Mouse (Mus musculus) common myeloid progenitor, adult 5-6 weeks (primary cell): ENCODE results near the gene Hoxd12. TPM values are rescaled to one million over a fixed set of nuclear protein-coding genes. Genes with fewer than 3 reads are reported as not detected.

Experiments
- ATAC-seq: replicated peaks from 2 replicates; pipeline ENCODE4 v1.8.0; 2016; ENCODE audit warnings: low read depth, mild to moderate bottlenecking, moderate TSS enrichment, inconsistent platforms; ENCODE audit not compliant: poor library complexity, severe bottlenecking
- total RNA-seq: library from RNA; stranded (forward); fragments of 200-1000, 187-1606 nt; gene quantifications from 2 replicates; pipeline ENCODE4 v1.2.3, GENCODE M21; 2017

Gene Hoxd12
- total RNA-seq, result not detected in 2 replicates

DNA sequence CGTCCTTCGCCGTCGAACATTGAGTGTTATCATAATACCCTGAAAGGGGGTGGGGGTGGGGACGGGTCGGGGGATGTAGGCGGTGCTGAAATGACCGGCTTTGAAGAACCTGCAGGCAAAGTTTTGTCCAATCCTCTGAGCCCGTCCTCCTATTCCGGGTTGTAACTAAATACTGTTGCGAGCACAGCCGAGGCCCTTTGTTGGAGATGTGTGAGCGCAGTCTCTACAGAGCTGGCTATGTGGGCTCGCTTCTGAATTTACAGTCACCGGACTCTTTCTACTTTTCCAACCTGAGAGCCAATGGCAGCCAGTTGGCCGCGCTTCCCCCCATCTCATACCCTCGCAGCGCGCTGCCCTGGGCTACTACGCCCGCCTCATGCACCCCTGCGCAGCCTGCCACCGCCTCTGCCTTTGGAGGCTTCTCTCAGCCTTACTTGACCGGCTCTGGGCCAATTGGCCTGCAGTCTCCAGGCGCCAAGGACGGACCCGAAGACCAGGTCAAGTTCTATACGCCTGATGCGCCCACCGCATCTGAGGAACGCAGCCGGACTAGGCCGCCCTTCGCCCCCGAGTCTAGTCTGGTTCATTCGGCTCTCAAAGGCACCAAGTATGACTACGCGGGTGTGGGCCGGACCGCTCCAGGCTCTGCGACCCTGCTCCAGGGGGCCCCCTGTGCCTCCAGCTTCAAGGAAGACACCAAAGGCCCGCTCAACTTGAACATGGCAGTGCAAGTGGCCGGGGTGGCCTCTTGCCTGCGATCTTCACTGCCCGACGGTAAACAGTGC is at the start of gene Hoxd12:
TSS of gene Hoxd12 (plus strand) at position 133 of the 785 bp plus-strand sequence.
- no peak for ATAC-seq

DNA sequence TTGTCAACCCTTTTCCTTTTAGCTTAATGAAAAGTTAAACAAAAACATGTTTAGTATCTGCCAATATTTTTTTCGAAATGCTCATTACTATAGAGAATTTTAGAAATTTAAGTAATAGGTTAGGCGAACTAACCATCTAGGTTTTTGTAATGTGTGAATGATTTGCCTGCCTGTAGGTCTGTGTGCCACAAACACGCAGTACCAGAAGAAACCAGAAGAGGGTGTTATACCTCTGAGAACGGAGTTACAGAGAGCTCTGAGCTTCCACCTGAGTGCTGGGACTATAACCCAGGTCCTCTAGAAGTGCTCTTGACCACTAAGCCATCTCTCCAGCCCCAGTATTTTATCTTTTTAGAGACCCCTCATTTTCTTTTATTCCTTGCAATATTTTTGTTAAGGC is 39.4 kb upstream of the Hoxd12 start:
- no peak for ATAC-seq

DNA sequence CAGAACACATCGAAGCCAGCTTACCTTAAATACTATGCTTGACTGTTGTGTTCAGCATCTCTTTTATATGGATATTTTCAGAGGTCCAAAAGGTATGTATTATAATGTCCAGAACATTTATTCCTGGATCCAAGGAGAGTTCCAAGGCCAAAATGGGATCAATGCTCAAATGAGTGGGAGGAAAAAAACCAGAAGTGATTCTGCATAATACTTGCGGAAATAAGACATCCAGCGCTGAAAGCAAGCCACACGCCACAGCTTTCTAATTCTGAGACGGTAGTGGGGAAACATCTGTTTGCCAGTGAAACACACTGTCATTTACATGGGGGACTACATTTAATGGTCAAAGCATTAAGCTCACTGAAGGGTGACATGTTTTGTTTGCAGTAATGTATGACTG is 32.4 kb upstream of the Hoxd12 start:
- 0 out of 2 replicates have a peak, but pooled peaks have one; percentile 29 for ATAC-seq

DNA sequence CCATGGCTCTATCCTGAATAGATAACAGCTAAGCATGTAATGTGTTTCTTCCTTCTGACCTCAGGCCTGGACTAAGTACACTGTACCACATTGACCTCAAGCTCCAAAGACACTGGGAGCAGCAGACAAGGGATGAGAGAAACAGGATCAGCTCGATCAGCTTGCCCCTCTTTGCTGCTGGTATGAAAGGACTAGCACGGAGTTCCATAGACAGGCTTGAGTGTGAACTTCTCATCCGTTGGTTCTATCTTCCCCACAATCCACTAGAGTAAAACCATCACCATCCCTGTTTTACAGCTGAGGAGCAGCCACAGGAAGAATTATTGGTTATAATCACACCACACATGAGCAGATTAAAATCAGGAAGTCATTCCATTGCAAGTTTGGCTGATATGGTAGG is 29.2 kb upstream of the Hoxd12 start:
- no peak for ATAC-seq

DNA sequence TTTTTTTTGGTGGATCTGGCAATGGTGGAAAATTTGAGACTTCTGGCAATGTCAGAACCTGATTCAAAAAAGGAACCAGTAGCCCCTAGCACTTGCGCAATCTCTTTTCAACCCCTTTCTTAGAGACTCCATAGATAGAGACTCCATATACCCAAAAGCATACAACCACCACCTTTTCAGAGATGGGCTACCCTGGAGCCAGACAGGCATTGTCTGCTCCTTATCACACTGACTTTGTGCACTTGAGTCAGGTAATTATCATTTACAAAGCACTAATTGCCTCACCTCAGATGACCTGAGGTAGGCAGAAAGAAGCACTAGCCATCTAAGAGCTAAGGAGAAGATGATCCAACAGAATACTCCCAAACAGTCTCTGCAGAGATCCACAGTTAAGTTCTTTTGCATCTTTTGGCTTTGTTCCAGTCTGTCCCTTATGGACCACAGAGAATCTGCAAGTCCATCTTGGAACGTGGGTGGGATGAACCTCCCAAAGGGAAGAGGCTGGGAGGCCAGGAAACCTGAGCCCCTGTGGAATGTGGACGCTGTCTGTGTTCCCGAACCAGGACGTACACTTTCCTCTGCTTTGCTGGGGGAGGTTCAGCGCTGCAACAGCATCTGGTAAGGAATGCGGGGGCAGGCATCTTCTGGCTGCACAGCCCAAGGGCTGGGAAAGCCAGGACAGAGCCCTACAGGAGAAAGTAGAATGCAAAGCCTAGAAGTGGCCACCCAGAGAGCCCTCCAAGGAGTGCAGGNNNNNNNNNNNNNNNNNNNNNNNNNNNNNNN is 27.5 kb upstream of the Hoxd12 start:
- ATAC-seq, result no peak

DNA sequence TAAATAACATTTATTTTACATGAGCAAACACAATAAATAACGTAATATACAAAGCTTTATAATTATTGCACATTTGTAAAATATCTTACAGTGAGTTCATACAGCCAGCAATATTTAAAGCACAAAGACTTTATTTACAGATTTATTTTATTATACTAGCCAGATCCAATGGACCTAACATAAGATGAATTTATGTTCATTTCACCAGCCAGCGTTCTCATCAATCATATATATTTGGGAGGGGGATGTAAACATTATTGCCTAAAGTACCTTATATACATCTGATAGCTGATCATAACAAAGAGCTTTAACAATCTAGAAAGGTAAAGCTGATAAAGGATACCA is 21.8 kb upstream of the Hoxd12 start:
- ATAC-seq, result no peak

DNA sequence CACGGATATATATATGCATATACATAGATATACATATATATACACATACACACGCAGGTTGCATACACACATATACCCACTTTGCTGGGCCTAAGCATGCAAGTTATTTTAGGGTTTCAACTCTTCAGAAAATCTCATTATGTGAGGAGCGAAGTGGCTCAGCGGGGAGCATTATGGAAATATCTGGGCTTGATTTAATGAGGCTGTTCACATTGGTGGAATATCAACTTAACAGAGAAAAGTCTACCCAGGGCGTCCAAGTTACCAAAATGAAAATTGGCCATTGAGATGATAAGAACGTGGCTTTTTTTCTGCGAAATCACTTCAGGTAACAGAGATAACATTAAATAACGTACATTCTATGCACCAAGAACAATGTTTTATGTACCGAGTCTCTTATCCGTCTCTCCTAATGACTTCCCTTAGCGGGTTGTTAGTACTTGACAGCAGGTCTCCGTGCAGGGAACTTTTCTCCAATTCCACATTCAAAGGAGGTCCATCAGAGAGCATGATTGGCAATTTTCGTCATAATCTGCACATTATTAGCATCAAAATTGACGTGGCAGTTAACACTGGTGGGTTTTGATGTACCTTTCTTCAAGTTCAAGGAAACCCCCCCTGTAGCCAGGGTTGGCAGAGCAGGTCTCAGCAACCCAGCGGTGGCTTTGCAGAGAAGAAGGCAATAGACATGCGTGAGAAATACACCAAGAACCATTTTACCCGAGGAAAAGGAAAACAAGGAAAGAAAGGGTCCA is 20.9 kb upstream of the Hoxd12 start:
- ATAC-seq, result no peak

DNA sequence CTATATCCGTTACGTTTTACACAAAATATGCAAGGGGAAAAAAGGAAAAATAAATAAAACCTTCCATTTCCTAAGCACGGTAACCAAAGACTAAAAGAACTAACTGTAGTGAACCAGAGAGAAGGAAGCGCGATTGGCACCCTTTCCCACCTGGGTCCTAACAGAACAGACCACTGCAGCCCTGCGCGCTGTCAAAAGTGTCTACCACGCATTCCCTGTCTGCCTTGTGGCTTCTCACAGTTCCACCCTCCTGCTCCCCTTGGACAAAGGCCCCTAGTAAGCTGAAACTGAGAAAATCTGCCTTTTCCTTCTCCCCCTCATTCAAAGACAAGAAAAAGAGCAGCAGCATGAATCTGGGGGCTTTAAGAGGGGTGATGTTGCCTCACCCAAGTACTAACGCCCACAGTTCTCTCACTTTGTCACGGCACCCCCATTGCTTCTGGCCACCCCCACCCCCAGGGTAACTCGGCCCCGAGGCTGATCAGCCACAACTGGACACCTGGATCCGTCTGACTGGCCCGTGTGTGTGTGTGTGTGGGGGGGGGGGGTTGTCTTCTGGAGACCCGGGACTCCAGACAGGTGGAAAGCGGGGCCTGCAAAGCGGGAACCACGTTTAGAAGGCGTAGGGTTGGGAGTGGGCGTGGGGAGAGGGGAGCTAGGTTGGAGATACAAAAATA is 19.9 kb upstream of the Hoxd12 start:
- ATAC-seq, result no peak

DNA sequence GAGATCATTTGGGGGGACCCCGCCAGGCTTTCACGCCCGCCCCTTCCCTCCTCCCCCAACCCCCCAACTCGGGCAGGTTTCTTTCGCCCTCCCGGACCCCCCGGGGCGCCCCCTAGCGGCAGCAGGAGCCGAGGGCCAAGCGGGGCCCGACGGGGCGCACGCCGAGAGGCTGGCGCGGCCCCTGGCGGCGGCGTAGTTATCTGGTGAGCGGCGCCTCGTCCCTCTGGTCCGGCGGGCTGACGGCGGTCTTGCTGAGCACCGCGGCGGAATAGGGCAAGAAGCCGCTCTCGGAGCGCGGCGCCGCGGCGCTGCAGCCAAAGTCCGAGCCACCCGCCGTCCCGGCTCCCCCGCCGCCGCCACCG is 19.4 kb upstream of the Hoxd12 start:
- 0 out of 2 replicates have a peak, but pooled peaks have one; percentile 38 for ATAC-seq

DNA sequence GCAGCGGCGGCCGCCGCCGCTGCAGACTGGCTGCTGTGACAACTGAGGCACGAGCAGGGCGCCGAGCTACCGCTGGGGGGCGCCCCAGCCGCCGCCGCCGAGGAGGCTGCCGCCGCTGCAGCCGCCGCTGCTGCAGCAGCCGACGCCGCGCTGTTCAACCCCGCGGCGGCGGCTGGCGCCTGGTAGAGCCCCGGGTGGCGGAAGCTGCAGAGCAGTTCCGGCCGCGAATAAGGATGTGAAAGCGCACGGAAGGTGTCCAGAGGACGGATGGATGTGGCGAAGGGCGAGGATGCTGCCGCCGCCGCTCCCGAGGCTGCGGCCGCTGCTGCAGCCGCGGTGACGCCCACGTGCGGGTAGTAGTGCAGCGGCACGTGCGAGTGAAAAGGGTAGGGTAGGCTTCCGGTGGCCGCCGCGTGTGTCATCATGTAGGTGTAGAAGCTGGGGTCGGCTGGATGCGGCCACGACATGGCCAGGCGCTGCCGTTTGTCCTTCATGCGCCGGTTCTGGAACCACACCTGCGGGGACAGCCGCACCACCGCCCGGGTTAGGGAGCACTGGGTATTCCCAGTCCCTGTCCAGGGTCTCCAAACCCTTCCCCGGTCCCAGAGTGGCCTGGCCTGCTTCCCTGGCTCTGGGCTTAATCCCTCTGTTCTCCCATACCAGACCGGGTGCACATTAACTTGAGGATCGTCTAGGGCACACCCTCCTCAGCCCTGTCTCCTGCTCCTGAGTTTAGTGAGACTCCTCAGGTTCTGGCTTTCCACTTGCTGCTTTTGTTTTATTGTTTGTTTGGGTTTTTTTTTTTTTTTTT is 18.8 kb upstream of the Hoxd12 start:
- ATAC-seq, result peak; percentile 52

DNA sequence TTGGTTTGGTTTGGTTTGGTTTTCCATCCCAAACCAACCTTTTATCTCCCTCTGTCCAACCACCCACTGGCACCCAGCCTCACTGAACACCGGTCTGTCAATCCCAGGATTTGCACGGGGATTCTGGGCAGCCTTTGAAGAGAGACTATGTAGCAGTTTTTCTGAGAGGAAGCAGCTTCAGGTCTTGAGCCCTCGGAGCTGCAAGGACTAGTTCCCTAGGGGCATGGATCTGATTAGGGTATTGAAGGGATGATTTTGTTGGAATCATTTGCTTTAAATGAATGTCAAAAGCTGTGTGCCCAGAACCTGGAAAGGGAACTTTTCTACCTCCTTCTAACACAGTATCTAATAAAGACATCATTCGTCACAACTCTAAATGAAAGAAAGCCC is 18.2 kb upstream of the Hoxd12 start:
- ATAC-seq, result no peak

DNA sequence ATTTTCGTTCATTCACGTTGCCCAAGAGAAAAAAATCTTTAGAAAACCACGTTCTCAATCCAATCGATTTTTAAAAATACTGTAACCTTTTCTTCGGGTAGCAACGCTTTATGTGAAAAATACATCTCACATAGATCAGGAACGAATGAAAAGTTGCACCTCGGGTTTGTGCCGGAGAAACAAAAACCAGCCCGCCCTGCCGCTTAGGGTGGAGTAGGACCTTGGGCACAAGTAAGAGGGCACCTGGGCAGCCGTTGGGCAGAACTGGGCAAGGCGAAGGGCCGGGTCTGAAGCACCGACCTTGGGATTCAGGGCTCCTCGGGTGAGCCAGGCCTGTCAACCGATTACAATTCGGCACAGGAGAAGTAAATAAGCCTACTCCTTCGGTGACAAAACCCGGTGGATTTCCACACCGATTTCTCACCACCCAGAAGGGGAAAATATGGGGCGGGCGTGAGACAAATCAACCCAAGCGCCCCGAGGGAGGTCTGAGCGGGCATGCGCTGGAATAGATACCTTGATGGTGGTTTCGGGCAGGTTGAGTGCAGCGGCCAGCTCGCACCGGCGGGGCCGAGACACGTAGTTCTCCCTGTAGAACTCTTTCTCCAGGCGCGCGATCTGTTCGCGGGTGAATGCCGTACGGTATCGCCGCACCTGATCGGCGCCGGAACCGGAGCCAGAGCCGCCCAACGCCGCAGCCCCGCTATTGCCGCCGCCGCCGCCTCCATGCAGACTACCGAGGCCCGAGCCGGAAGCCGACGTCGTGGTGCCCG is 17.4 kb upstream of the Hoxd12 start:
- no peak for ATAC-seq

DNA sequence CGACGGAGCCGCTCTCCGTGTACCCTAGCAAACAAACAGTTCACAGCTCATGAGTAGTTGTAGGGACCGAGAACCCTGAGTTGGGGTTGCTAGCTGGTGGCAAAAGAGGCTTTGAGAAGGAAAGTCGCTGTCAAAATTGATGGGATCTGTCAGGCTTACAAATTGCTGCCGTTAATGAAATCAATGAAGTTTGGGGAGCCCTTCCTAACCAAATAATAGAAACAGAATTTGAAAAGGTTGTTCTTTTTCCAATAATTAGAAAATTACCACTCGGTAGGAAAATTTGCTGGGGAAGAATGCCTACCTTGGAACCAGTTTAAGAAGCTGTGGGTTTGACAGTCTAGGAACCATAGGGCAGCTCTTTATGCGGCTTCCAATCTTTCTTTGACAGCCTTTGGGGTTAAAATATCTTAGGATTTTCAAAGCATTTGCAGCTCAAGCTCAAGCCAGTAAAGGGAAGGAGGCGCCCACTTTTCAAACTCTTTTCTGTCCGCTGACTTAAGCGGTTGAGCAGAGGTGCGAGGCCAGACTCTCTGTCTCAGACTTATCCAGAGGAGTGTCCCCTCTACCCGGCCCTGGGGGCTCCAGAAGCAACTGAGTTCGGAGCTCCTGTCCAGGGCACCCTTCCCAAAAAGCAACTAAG is 16.7 kb upstream of the Hoxd12 start:
- ATAC-seq, result no peak

DNA sequence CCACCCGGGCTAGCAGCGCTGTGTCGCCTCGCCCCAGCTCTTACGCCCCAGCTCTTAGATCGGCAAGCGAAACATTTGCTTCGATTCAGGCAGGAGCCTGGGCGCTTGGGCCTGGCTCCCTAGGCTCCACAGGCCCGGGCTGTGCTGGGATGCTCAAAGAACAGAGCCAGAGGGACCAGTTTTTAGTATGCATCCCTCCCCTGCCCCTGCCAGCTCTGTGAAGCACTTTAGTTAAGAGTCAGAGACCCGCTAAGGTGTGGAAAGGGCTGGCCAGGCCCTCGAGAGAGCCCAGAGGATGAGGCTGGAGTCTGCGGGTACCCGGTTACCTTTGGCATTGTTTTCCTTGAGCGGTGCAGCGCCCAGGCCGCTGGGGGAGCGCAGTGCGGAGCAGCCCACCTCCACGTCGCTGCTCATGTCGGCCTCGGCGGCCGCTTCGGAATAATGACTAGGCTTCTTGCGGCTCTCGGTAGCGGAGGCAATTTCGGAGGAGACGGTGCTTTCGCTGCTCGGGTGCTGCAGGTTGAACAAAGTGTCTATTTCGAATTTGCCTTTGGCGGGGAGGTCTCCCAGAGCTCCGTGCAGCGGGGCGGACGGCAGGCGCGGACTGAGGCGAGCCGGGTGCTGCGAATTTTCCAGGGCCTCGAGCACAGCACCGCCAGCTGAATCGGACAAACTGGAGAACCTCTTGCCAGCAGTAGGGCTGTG is 16.0 kb upstream of the Hoxd12 start:
- ATAC-seq, result no peak

DNA sequence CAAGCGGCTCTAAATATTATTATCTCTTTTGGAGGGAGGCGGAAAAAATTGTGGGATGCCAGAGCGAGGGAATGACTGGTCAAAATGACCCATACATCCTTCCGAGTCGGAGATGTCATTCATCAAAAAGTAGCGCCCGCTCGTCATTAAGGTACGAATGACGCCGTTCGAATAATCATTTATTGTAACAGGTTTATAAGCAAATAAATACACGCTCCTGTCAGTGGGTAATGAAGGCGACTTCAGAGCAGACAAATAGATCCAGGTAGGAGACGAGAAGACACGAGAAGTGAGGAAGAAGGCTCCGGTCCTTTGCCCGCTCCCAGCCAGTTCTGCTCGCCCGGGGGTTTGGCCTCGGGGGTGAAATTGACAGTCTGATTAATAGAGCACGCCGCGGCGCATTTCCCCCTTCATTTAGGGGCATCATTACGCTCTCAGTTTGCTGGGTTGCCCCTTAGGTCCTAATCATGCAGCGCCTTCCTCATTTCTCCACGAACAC is 15.3 kb upstream of the Hoxd12 start, which contains the start of gene Evx2:
TSS of gene Evx2 (minus strand) at position 51 of the 499 bp plus-strand sequence.
- ATAC-seq, result no peak

DNA sequence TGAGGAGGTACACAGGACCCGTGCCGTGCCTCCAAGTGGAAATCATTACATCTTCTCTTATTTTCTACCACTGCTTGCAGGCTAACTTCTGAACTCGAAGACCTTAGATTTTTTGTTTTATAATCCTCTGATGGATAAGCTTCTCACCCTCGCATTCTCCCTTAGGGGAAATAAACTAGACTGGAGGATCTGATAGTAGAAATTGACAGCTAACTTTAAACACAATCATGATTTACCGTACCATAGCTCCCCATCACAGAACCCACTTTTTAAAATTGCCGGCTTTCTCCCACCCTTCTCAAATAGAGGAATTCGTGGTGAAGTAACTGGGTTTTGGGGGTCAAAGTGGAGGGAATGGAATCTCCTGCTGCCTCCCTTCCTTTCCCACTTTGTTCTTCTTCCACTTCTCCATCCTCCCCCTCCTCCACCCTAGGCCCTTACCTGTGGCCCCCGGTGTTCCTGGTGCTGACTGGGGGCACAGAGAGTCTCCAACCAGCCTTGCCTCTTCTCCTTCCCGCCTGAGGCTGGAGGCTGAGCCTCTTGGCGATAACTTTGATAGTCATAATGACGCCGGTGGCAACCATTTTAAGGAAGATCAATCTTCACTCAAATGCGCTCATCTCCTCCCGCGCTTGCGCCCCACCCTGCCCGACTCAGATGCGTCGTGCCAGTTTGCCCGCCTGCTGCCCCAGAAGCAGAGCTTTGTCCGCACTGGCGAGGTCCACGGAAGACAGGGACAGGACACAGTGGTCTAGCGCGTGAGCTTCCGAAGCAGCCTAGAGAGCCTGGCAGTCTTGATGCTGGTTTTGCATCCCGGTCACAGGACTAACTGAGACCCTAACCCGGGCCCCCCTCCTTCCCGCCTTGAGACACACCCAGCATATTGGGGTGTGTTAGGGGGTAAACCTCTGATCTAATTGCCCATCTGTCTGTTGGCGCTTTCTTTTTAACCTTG is 14.1 kb upstream of the Hoxd12 start:
- ATAC-seq, result no peak
